Mouse (Mus musculus) intestine, embryonic 14.5 days (tissue): ENCODE measurements around the gene Cmas. TPM values are rescaled to one million over a fixed set of nuclear protein-coding genes. Genes with fewer than 3 reads are reported as not detected.

Source experiments
- ATAC-seq: fragments of 200-750 bp; cut with Nextera tagmentation; replicated peaks from 2 replicates; pipeline ENCODE4 v1.8.0; 2017; ENCODE audit warnings: low read depth, moderate number of reproducible peaks, moderate TSS enrichment, moderate library complexity; ENCODE audit not compliant: low FRiP score, low TSS enrichment
- DNase-seq: peaks from one replicate; pipeline ENCODE4 v3.0.0-alpha.2; 2018; ENCODE audit warnings: low spot score
- H3K27ac ChIP-seq: fragments of 300-500 bp; sonication (generic); 2 replicates; pipeline ENCODE4 v1.5.1; 2014; ENCODE audit warnings: low read depth, mild to moderate bottlenecking, control low read depth
- H3K27me3 ChIP-seq: fragments of 300-500 bp; sonication (generic); replicated peaks from 2 replicates; pipeline ENCODE4 v1.6.1; 2014; ENCODE audit warnings: low read length, control low read depth; ENCODE audit not compliant: control insufficient read depth, insufficient read depth
- H3K36me3 ChIP-seq: fragments of 300-500 bp; sonication (generic); 2 replicates; pipeline ENCODE4 v1.6.1; 2014; ENCODE audit warnings: low read length, control low read depth; ENCODE audit not compliant: control insufficient read depth, insufficient read depth
- H3K4me1 ChIP-seq: fragments of 300-500 bp; sonication (generic); replicated peaks from 2 replicates; pipeline ENCODE4 v1.6.1; 2014; ENCODE audit warnings: low read length, control low read depth, mixed read lengths; ENCODE audit not compliant: control insufficient read depth, insufficient read depth
- H3K4me2 ChIP-seq: fragments of 300-500 bp; sonication (generic); 2 replicates; pipeline ENCODE4 v1.6.1; 2014; ENCODE audit warnings: low read length
- H3K4me3 ChIP-seq: fragments of 300-500 bp; sonication (generic); 2 replicates; pipeline ENCODE4 v1.5.1; 2014; ENCODE audit warnings: low read depth, low read length, control low read depth, mixed read lengths
- H3K9ac ChIP-seq: fragments of 300-500 bp; sonication (generic); 2 replicates; pipeline ENCODE4 v1.6.1; 2014; ENCODE audit warnings: mild to moderate bottlenecking, low read length
- H3K9me3 ChIP-seq: fragments of 300-500 bp; sonication (generic); 2 replicates; pipeline ENCODE4 v1.6.1; 2016; ENCODE audit warnings: low read length, control low read depth; ENCODE audit not compliant: control insufficient read depth
- WGBS: fragments of 180-500 bp; shearing (Covaris S2); extraction: QIAGEN DNeasy Blood & Tissue Kit; methylation state at CpG from one replicate; pipeline ENCODE4 v1.1.7; 2014; 5-methylcytosine and 5-hydroxymethylcytosine counted together
- polyA plus RNA-seq: library from polyadenylated mRNA; unstranded; fragments of >200 nt; fragmentation: Nextera tagmentation; extraction: Ambion mirVana; gene quantifications from 2 replicates; pipeline ENCODE4 v1.2.1, GENCODE M21; 2014

Gene Cmas
- polyA plus RNA-seq, 1 experiment from 2014 or later: 112 TPM

DNA sequence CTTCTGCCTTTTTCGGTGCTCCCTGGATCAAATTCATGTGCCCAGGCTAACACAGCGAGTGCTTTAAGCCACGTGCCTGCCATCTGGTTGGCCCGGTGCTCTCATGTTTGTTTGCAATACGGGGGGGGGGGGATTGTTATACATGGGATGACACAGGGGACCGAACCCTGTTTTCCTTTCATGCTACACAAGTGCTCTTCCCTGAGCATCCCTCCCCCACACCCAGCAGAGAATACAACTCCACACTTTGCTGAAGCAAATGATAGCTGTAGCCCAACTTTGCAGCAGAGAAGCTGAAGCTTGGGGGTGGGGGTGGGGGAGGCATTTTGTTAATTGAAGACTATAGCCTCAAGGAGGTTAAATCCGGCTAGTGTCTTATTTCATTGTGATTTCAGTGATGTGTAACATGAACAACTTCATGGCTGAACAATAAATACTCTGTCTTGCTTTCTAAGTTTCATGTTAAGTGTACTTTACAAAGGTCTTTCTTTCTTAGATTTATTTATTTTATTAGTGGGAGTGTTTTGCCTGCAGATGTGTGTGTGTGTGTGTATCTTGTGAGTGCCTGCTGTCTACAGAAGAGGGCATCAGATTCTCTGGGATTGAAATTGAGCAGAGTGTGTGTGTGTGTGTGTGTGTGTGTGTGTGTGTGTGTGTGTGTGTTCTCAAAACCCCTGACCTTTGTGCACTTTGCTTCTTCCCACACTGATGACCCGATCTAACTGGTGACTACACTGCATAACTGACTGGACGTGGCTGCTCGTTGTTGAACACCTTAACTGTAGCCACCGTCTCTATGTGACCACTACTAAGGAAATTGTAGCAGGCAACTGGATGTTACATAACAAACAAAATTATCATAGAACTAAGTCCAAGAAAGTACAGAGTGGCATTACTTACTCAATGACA, 46.4 kb downstream of the Cmas start:
- no peaks in the 10 kb centered on the region for H3K36me3 ChIP-seq
- H3K9me3 ChIP-seq: no peaks in the 10 kb centered on the region
- no peak overlapping the region for H3K4me2 ChIP-seq
- no peak overlapping the region for H3K9ac ChIP-seq
- H3K4me1 ChIP-seq: peaks cover 7% of the 10 kb centered on the region; the same call in 1 of the 2 replicates
- H3K27ac ChIP-seq: no peak overlapping the region
- ATAC-seq: no peak
- 43% methylated on average over 11 of the region's 11 CpGs for WGBS
- no peaks in the 10 kb centered on the region for H3K27me3 ChIP-seq
- no peak for DNase-seq
- no peak overlapping the region for H3K4me3 ChIP-seq

DNA sequence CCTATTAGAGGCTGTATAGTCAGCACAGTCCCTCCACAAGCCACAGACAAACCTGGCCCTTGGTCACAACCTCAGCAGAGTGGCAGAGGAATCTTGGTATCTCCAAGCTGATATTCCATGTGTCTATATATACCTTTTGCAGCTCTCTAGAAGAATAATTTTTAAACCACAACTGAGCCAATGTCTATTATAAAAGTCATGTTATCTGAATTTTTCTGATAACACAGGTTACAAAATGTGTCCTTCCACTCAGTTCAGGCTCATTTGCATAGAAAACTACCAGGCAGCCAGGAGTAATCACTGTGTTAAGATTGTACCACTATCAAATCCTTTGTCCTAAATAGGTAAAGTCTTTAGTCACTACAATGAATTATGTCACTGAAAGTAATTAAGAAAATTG, 47.9 kb downstream of the Cmas start, which contains the start of gene Sult6b2:
Gene Sult6b2 (minus strand): TSS at position 101 of the 400 bp plus-strand sequence.
- Histone ChIP-seq H3K9ac (no peak within 1 kb of the TSS), H3K36me3 (no peaks in the 10 kb centered on the region), H3K4me2 (no peak within 1 kb of the TSS), H3K9me3 (no peaks in the 10 kb centered on the region), H3K4me1 (peaks cover 7% of the 10 kb centered on the region; the same call in 1 of the 2 replicates), H3K27me3 (no peaks in the 10 kb centered on the region), H3K4me3 (no peak within 1 kb of the TSS), H3K27ac (no peak within 1 kb of the TSS)
- no peak for DNase-seq
- ATAC-seq: no peak

DNA sequence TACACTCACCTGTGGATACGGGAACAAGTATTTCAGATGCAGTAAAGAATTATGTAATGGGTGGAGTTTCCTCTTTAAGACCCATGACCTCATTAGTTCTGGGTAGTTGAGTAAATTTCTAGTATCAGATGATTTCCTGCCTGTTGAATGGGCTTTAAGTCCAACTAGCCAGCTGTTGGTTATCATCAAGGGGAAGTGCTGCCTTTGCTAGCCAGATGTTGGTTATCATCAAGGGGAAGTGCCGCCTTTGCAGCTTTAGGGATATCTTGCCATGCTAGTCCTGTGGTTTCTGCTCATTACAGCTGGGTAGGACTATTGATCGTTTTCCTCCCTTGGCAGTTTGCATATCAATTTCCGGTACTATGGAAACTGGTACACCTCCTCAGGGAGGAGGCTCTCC, 49.8 kb downstream of the Cmas start:
- peaks cover 7% of the 10 kb centered on the region; the same call in 1 of the 2 replicates for H3K4me1 ChIP-seq
- H3K4me2 ChIP-seq: no peak overlapping the region
- WGBS: 87% methylated on average over 4 of the region's 4 CpGs
- H3K4me3 ChIP-seq: no peak overlapping the region
- no peaks in the 10 kb centered on the region for H3K27me3 ChIP-seq
- H3K27ac ChIP-seq: no peak overlapping the region
- no peak overlapping the region for H3K9ac ChIP-seq
- H3K36me3 ChIP-seq: no peaks in the 10 kb centered on the region
- DNase-seq: no peak
- ATAC-seq: no peak
- no peaks in the 10 kb centered on the region for H3K9me3 ChIP-seq

DNA sequence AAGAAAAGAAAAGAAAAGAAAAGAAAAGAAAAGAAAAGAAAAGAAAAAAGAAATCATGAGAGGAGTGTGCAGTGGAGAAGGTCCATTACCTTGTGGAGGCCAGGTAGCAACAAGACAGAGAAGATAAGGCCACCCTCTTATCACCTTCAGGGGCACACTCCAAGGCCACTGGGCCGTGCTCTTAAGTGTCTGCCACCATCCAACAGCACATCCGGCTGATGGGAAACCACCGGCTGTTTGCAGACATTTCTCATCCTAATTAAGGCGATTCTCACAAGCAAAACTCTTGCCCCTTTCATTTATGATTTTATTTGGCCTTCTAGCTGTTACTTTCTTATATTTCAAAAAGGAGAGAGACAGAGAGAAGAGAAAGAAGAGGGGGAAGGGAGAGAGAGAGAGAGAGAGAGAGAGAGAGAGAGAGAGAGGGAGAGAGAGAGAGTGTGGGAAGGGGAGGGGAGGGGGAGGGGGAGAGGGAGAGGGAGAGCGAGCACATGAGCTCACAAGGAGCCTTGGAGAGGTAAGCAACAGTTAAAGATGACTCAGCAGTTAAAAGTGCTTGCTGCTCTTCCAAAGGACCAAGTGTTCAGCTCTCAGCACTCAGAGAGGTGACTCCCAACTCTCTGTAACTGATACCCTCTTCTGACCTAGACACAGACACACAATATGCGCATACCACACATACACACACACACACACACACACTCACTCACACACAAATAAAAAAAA, 53.0 kb downstream of the Cmas start:
- H3K4me2 ChIP-seq: no peak overlapping the region
- no peaks in the 10 kb centered on the region for H3K27me3 ChIP-seq
- no peaks in the 10 kb centered on the region for H3K36me3 ChIP-seq
- ATAC-seq (no peak), DNase-seq (no peak)
- H3K4me3 ChIP-seq: no peak overlapping the region
- peaks cover 7% of the 10 kb centered on the region; the same call in 1 of the 2 replicates for H3K4me1 ChIP-seq
- no peaks in the 10 kb centered on the region for H3K9me3 ChIP-seq
- no peak overlapping the region for H3K27ac ChIP-seq
- no peak overlapping the region for H3K9ac ChIP-seq
- WGBS: 32% methylated on average over 6 of the region's 6 CpGs

DNA sequence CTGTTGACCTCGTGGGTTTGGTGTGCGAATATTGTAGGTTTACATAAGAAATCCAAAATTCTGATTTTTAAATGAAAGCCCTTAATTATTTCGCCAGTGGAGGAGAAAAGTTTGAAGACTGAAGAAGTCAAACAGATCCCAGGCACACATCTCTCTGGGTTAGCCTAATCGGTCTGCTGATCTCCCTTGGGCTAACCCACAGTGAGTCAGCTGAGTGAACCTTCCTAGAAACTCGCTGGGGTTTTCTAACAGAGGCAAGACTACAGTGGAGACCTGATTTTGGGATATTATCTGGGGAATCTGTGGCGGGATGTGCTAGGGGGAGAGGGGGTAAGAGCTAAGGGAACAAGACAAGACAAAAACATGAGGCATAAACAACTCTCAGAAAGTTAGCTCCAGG, 53.8 kb downstream of the Cmas start:
- Histone ChIP-seq H3K27me3 (no peaks in the 10 kb centered on the region), H3K36me3 (no peaks in the 10 kb centered on the region), H3K27ac (no peak overlapping the region), H3K4me3 (no peak overlapping the region), H3K9ac (no peak overlapping the region), H3K4me1 (peaks cover 7% of the 10 kb centered on the region; the same call in 1 of the 2 replicates), H3K4me2 (no peak overlapping the region), H3K9me3 (no peaks in the 10 kb centered on the region)
- DNase-seq (no peak), ATAC-seq (no peak)
- 76% methylated on average over 6 of the region's 6 CpGs for WGBS

DNA sequence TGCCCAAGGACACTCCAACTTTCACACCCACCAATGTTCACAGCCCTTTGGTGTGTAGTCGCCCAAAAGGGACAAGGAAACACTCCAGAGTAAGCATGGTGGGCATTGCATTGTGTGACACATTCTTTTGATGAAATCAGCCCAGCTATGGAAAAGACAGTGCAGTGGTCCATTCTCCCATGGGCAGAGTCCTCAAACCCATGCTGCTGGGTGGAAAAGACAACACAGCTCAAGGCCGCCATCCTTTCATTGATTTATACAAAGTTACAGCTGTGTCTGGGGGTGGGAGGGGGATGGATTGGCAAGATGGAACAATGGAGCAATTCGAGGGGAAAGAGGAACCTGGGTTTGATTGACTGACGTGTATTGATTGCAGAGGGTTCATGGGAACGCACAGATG, 56.5 kb downstream of the Cmas start:
- Histone ChIP-seq H3K4me1 (peaks cover 7% of the 10 kb centered on the region; the same call in 1 of the 2 replicates), H3K9me3 (no peaks in the 10 kb centered on the region), H3K9ac (no peak overlapping the region), H3K4me3 (no peak overlapping the region), H3K27ac (no peak overlapping the region), H3K4me2 (no peak overlapping the region), H3K36me3 (no peaks in the 10 kb centered on the region), H3K27me3 (no peaks in the 10 kb centered on the region)
- DNase-seq (no peak), ATAC-seq (no peak)
- 85% methylated on average over 5 of the region's 5 CpGs for WGBS

DNA sequence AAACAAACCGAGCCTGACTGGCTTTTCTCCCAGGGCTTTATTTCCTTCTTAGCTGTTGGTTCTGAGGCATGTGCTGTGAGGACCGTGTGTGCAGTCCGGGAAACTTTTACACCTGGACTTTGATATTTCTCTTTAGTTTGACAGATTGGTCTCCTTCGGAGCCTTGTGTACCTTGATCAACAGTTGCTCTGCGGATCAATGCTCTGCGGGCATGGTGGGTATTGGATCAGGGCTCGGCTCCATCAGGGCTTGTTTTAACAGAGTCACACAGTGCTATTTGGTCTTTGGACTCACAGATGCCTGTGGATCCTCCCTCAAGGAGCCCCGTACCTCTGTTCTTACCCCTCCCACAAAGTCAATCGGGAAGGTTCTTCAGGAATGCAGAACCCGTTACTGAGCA, 57.5 kb downstream of the Cmas start:
- H3K4me3 ChIP-seq: peak overlapping the region; percentile 35
- no peaks in the 10 kb centered on the region for H3K27me3 ChIP-seq
- ATAC-seq (peak; percentile 34), DNase-seq (no peak)
- peaks cover 7% of the 10 kb centered on the region; the same call in 1 of the 2 replicates for H3K4me1 ChIP-seq
- no peak overlapping the region for H3K9ac ChIP-seq
- WGBS: 45% methylated on average over 10 of the region's 10 CpGs
- H3K9me3 ChIP-seq: no peaks in the 10 kb centered on the region
- H3K27ac ChIP-seq: no peak overlapping the region
- H3K36me3 ChIP-seq: no peaks in the 10 kb centered on the region
- peak overlapping the region; percentile 62 for H3K4me2 ChIP-seq

DNA sequence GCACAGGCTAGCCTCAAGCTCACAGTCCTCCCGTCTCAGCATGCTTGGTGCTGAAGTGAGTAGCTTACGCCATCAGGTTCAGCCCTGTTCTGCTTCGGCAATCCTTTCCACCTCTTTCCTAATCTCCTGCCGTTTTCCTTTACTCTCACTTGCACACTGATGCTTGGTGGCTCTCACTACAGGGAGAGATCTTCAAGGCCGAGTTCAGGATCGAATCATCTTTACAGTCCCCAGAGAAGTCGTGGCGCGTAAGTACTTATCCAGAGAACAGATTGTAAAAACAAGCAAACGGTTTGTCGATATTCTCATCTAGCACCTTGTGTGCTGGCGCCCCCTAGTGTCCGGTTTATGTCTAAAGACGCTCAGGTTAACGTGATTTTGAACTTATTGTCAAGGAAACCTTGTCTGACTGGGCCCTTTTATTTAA, 58.0 kb downstream of the Cmas start:
- WGBS: 3% methylated on average over 15 of the region's 15 CpGs

More for the DNA sequence above, 58.0 kb downstream of the Cmas start:
- Histone ChIP-seq H3K36me3 (no peaks in the 10 kb centered on the region), H3K4me2 (peak overlapping the region; percentile 62), H3K9me3 (no peaks in the 10 kb centered on the region), H3K27me3 (no peaks in the 10 kb centered on the region), H3K4me1 (peaks cover 7% of the 10 kb centered on the region; the same call in 1 of the 2 replicates), H3K27ac (peak overlapping the region; percentile 38; the same call in 1 of the 2 replicates), H3K9ac (peak overlapping the region; percentile 48; the same call in 1 of the 2 replicates), H3K4me3 (peak overlapping the region; percentile 35)
- peak; percentile 95 for DNase-seq
- peak; percentile 70; the same call in 1 of the 2 replicates for ATAC-seq
